Comparison of ENCODE assay signal across 8 mouse cellular contexts in genomic region chr4:123664021-123664950, GRCm38 (mm10). TPM values are rescaled to one million over a fixed set of nuclear protein-coding genes. Genes with fewer than 3 reads are reported as not detected.
DNase-seq lines count a peak whose midpoint lies in the region; ATAC-seq and TF ChIP-seq lines count a peak whose summit lies in the region.

No protein-coding gene starts in this region.

- TF ChIP-seq POLR2A in liver, adult 2 months (IDR thresholded peaks at IDR 0.05; ENCODE audit: extremely low read depth, insufficient read depth, low read length) = peak; percentile 75

- peaks cover 15% of the 10 kb centered on the region for H3K79me2 ChIP-seq in liver, adult 2 months (ENCODE audit: control insufficient read depth, insufficient read depth, low read length)

- peak overlapping the region; percentile 96 for H3K9ac ChIP-seq in intestine, embryonic 15.5 days
- H3K9ac ChIP-seq in liver, adult 2 months (ENCODE audit: low read depth, low read length) = peak overlapping the region; percentile 100
- H3K9ac ChIP-seq in midbrain, embryonic 16.5 days (ENCODE audit: low read depth, low read length) = peak overlapping the region; percentile 94

- 0 out of 2 replicates have a peak, but pooled peaks have one; percentile 0 for TF ChIP-seq CTCF in liver, adult 2 months (IDR thresholded peaks at IDR 0.05; ENCODE audit: low read depth, low read length)

- peak overlapping the region; percentile 99 for H3K27ac ChIP-seq in intestine, embryonic 15.5 days
- H3K27ac ChIP-seq in liver, adult 2 months (replicated peaks; ENCODE audit: insufficient read depth, low read depth, low read length) = peak overlapping the region; percentile 82
- peak overlapping the region; percentile 96 for H3K27ac ChIP-seq in midbrain, embryonic 16.5 days (ENCODE audit: low read length)

- H3K4me1 ChIP-seq in intestine, embryonic 15.5 days (replicated peaks) = peaks cover 26% of the 10 kb centered on the region
- H3K4me1 ChIP-seq in liver, adult 2 months (ENCODE audit: control insufficient read depth, insufficient read depth, low read length) = peaks cover 10% of the 10 kb centered on the region
- peaks cover 65% of the 10 kb centered on the region for H3K4me1 ChIP-seq in midbrain, embryonic 16.5 days (ENCODE audit: control insufficient read depth, insufficient read depth, low read length)

- no peaks in the 10 kb centered on the region for H3K9me3 ChIP-seq in intestine, embryonic 15.5 days
- no peaks in the 10 kb centered on the region for H3K9me3 ChIP-seq in midbrain, embryonic 16.5 days (replicated peaks; ENCODE audit: control insufficient read depth, low read length, poor library complexity, severe bottlenecking)

- H3K27me3 ChIP-seq in intestine, embryonic 15.5 days (replicated peaks) = no peaks in the 10 kb centered on the region
- no peaks in the 10 kb centered on the region for H3K27me3 ChIP-seq in liver, adult 2 months (ENCODE audit: control insufficient read depth, insufficient read depth, low read length)
- H3K27me3 ChIP-seq in midbrain, embryonic 16.5 days (ENCODE audit: control insufficient read depth, insufficient read depth, low read depth, low read length) = no peaks in the 10 kb centered on the region
- H3K27me3 ChIP-seq in splenic B cell, adult 2 months (ENCODE audit: control insufficient read depth, insufficient read depth, low read length, poor library complexity, severe bottlenecking) = peaks cover 2% of the 10 kb centered on the region; the same call in 1 of the 2 replicates

- WGBS in intestine, embryonic 15.5 days = under 1% methylated on average over 104 of the region's 125 CpGs
- WGBS in liver, adult 2 months = 2% methylated on average over 115 of the region's 125 CpGs
- under 1% methylated on average over 85 of the region's 125 CpGs for WGBS in midbrain, embryonic 16.5 days

- peak overlapping the region; percentile 98 for H3K4me3 ChIP-seq in intestine, embryonic 15.5 days (replicated peaks)
- peak overlapping the region; percentile 95 for H3K4me3 ChIP-seq in liver, adult 2 months (ENCODE audit: insufficient read depth, low read depth, low read length)
- peak overlapping the region; percentile 75 for H3K4me3 ChIP-seq in midbrain, embryonic 16.5 days (ENCODE audit: low read depth, low read length)

- no peaks in the 10 kb centered on the region for H3K36me3 ChIP-seq in intestine, embryonic 15.5 days
- H3K36me3 ChIP-seq in liver, adult 2 months (ENCODE audit: control insufficient read depth, insufficient read depth, low read length) = no peaks in the 10 kb centered on the region
- H3K36me3 ChIP-seq in midbrain, embryonic 16.5 days (ENCODE audit: control insufficient read depth, insufficient read depth, low read length) = peaks cover 2% of the 10 kb centered on the region; the same call in 1 of the 2 replicates
- no peaks in the 10 kb centered on the region for H3K36me3 ChIP-seq in splenic B cell, adult 2 months (ENCODE audit: control insufficient read depth, insufficient read depth, low read length, poor library complexity, severe bottlenecking)

- DNase-seq in 3134 (ENCODE audit: extremely low read depth, insufficient read length, low spot score) = peak; percentile 70
- DNase-seq in adipocyte (ENCODE audit: low spot score) = peak; percentile 60
- DNase-seq in embryo, embryonic 10.5 days (ENCODE audit: low spot score) = peak; percentile 72
- DNase-seq in liver, adult 2 months (ENCODE audit: extremely low read depth, low read depth, low spot score) = peak; percentile 55
- peak; percentile 60 for DNase-seq in splenic B cell, adult 2 months (ENCODE audit: low read depth, low spot score)

- ATAC-seq in granulocyte monocyte progenitor cell, adult 5-6 weeks (replicated peaks; ENCODE audit: poor library complexity, severe bottlenecking) = peak; percentile 60
- ATAC-seq in intestine, embryonic 15.5 days = peak; percentile 90
- peak; percentile 57 for ATAC-seq in midbrain, embryonic 16.5 days

- peak overlapping the region; percentile 89 for H3K4me2 ChIP-seq in intestine, embryonic 15.5 days (replicated peaks)
- H3K4me2 ChIP-seq in midbrain, embryonic 16.5 days (ENCODE audit: low read length) = peak overlapping the region; percentile 83

RNA-seq across cellular contexts. Expression of gene Macf1, which starts 19.9 kb away (rescaled TPM):
- 127 and 129 TPM in 2 replicates for total RNA-seq in granulocyte monocyte progenitor cell, adult 5-6 weeks (2014; fragmentation: Nextera tagmentation)
- total RNA-seq in granulocyte monocyte progenitor cell, adult 5-6 weeks (2017) = 162 and 174 TPM in 2 replicates
- polyA plus RNA-seq in intestine, embryonic 15.5 days (2015; fragmentation: Nextera tagmentation; extraction: Ambion mirVana) = 28.0 and 28.9 TPM in 2 replicates
- total RNA-seq in liver, adult 2 months (2014; rRNA removed) = 66.4 and 70.7 TPM in 2 replicates
- polyA plus RNA-seq in liver, adult 2 months (2012; rRNA removed) = 14.0 and 16.6 TPM in 2 replicates
- 75.7 and 78.7 TPM in 2 replicates for polyA plus RNA-seq in midbrain, embryonic 16.5 days (2015; fragmentation: Nextera tagmentation; extraction: Ambion mirVana)

RNA-seq across cellular contexts. Expression of gene Ndufs5, which starts 53.7 kb away (rescaled TPM):
- 173 and 190 TPM in 2 replicates for total RNA-seq in granulocyte monocyte progenitor cell, adult 5-6 weeks (2014; fragmentation: Nextera tagmentation)
- total RNA-seq in granulocyte monocyte progenitor cell, adult 5-6 weeks (2017) = 168 and 215 TPM in 2 replicates
- polyA plus RNA-seq in intestine, embryonic 15.5 days (2015; fragmentation: Nextera tagmentation; extraction: Ambion mirVana) = 304 and 312 TPM in 2 replicates
- 135 and 170 TPM in 2 replicates for total RNA-seq in liver, adult 2 months (2014; rRNA removed)
- polyA plus RNA-seq in liver, adult 2 months (2012; rRNA removed) = 41.1 and 84.0 TPM in 2 replicates
- polyA plus RNA-seq in midbrain, embryonic 16.5 days (2015; fragmentation: Nextera tagmentation; extraction: Ambion mirVana) = 403 and 425 TPM in 2 replicates

Comparison
In these comparisons a context has a peak if more than half of its experiments do, and no peak if none do; other contexts are left out.
1. Peak in every context shown above with its lines: DNase-seq, ATAC-seq, H3K4me3 ChIP-seq and H3K27ac ChIP-seq.